Mouse (Mus musculus) layer of hippocampus, adult 9-11 months (tissue): ENCODE measurements around the gene Cpm.
A peak's percentile ranks its signal among the peaks of the same experiment; 100 is the strongest.

ENCODE experiments used
- DNase-seq: peaks from one replicate; pipeline ENCODE4 v3.0.0; 2022

Cpm gene

DNA sequence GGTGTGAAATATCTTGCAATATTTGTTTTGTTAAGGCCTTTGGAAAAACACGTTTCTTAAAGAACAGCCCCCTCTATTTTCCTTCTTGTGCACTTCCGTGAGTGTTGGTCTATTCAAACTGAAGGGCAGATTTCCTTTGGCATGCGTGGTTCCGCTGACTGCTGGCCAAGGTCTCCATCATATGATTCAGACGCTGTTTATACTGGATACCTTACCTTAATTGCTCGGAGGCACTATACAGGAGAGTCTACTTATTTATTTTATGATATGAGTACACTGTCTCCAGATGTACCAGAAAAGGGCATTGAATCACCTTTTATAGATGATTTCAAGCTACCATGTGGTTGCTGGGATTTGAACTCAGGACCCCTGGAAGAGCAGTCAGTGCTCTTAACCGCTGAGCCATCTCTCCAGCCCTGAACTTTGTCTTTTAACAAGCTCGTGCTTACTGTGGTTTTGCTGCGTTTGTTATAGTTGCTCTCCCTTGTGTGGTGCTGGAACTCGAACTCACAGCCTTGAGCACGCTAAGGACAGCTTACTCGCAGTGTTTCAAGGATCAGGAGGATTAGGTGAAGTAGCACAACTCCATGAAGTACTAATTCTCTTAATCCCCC lies 20.8 kb downstream of the Cpm start:
- DNase-seq, result no peak

GRCm38 (mm10) chr10:117650725-117651124 lies 21.4 kb downstream of the Cpm start:
- DNase-seq, result no peak

GRCm38 (mm10) chr10:117651587-117652377 lies 22.5 kb downstream of the Cpm start:
- peak; percentile 67 for DNase-seq

GRCm38 (mm10) chr10:117652378-117652774 lies 23.1 kb downstream of the Cpm start:
- no peak for DNase-seq

GRCm38 (mm10) chr10:117652930-117653778 lies 23.9 kb downstream of the Cpm start:
- no peak for DNase-seq

DNA sequence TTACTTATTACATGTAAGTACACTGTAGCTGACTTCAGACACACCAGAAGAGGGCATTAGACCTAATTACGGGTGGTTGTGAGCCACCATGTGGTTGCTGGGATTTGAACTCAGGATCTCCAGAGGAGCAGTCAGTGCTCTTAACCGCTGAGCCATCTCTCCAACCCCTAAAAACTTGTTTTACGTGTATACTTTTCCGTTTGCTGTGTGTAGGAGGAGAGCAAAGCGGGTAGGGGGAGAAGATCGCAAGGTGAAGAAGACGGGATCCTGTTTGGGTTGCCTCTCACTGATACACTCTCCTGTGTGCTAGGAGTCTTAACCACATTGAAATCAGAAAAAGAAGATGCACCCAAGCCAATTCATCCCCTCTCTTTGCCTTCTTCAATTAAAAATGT lies 24.5 kb downstream of the Cpm start:
- DNase-seq, result no peak

GRCm38 (mm10) chr10:117654576-117655123 lies 25.4 kb downstream of the Cpm start:
- no peak for DNase-seq

DNA sequence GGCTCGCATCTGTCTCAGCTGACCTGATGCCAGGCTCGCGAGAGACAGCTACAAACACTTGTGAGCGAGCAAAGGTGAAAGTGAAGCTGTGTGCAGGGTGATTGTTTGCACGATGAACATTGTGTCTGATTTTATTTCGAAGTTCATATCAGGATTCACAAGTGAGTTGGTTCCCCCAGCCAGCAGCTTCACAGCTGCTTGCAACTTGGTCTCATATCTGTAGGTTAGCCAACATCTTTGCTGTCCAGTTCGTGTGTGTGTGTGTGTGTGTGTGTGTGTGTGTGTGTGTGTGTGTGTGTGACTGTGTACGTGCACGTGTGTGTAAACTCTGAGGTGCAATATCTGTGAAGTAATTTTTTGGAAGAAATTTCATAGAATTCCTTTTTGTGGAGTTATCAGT lies 26.2 kb downstream of the Cpm start:
- DNase-seq, result no peak

DNA sequence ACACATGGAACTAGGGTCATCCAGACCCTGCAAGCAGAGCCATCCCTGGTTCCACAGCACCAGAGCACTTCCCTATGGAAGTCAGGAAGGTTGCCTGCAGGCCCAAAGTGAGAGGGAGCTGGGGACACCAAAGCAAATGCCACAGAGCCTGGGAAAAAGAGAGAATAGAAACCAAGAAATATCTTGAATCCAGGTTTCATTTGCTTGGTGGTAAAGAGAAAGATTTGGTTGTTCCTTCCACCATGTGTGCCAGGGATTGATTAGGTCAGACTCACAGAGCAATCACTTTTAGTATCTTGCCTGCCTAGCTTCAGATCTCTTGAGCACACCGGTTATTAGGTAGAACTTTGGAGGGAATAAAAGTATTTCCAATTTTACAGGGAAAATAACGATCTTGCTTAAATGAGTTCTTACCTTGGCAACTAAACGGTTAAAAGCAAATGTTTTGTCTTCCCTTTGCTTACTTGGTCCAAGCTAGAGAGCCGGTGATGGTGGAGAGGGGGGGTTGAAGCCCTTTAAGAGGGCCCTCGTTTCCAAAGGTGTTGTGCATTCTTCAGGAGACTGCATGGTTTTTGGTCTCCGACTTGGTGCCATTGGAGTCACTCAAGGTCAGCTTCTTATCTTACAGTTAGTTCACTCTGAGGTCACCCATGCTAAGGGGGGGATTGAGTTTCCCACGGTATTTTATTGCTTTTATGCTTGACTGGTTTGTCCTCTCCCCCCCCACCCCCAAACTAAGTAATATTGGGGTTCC lies 26.8 kb downstream of the Cpm start:
- no peak for DNase-seq

DNA sequence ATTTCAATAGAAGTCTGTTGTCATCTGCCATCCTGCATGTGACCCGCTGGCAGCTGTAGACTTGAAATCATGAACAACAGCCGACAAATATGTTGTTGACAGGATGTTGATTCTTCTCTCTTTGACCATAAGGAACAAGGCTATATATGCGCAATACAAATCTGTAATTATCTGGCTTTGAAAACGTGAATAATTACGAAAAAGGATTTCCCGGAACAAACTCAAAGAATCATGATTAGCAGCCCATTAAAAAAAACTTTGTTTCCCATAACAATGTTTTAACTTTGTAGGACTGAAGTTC lies 27.3 kb downstream of the Cpm start:
- no peak for DNase-seq

GRCm38 (mm10) chr10:117656985-117657658 lies 27.8 kb downstream of the Cpm start:
- DNase-seq, result no peak

GRCm38 (mm10) chr10:117657659-117658306 lies 28.5 kb downstream of the Cpm start:
- no peak for DNase-seq

GRCm38 (mm10) chr10:117658522-117659429 lies 29.5 kb downstream of the Cpm start:
- no peak for DNase-seq

DNA sequence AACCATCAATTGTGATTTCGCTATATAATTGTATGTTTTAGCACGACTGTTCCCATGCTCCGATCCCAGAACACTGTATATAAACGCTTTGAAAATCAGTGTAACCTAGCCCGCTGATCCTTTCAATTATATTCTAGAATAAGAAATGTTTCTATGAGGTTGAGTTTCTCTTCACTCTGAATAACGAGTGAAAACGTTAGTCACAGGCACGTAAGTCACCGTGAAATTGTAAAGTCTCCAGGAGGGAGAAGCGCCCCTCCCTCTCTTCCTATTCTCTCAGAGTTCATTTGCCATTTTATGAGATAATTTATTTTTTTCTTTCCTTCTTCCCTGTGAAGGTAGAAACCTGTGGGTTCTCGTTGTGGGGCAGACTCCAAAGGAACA lies 30.1 kb downstream of the Cpm start:
- no peak for DNase-seq

DNA sequence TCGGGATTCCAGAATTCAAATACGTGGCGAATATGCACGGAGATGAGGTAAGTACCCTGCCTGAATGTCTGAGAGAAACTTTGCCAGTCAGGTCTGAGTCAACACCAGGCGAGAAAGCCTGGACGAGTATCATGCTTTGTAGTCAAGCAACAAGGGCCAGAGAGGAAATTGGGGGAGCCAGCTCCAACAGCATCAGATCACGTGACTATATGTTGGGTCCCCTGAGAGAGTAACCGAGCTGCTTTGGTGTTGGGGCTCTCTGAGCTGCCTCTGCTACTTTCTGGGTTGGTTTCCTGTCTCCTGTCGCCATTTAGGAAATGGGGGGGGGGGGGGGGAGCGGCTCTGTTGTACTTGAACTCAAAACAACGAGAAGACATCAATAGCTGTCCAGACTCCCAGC lies 30.5 kb downstream of the Cpm start:
- DNase-seq, result no peak

DNA sequence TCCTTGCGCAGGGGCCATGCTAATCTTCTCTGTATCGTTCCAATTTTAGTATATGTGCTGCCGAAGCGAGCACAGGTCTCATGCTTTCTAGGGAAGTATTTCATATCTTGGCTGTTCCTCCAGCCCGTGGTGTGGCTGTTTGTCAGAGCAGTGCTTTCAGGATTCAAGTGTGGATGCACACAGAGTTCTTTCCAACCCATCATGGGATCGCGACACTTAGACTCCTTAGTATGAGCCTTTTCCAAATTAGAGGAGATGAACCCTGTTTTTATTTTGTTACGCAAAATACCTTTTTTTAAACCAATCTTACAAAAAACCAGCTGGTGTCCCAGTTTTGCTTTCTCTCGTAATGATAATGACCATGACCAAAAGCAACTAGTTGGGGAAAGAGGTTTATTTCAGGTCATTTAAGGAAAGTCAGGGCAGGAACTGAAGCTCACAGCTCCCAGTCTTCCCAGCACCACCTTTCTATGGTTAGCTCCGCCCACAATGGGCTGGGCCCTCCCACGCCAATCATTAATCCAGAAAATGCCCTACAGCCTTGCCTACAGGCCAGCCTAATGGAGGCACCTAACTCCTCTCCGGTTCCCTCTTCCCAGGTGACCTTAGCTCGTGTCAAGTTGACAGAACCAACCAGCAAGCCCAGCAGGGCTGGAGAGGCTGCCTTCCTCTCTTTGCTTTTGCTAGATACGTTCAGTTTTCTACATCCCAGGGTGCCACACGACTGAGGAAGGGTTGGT lies 33.2 kb downstream of the Cpm start:
- no peak for DNase-seq

- DNase-seq, result no peak
These were observed 34.0 kb downstream of the Cpm start for GRCm38 (mm10) chr10:117663056-117663864.

- DNase-seq, result no peak
These were observed 34.5 kb downstream of the Cpm start for GRCm38 (mm10) chr10:117663865-117664200.
